Mouse (Mus musculus) macrophage (primary cell): ENCODE measurements at regions not wholly inside any gene's neighbourhood (a gene's known extent, or its start where the extent isn't known, plus 50 kb on each side); places are given as distances from the start of the nearest gene placed in this dataset.

Experiments
- H3K27ac ChIP-seq: fragments of 350-480 bp; formaldehyde crosslinking; 2 replicates; pipeline ENCODE4 v1.9.0; 2021
- H3K36me3 ChIP-seq: fragments of 350-480 bp; formaldehyde crosslinking; 2 replicates; pipeline ENCODE4 v1.9.0; 2021; ENCODE audit errors: inconsistent target
- H3K4me3 ChIP-seq: fragments of 350-480 bp; formaldehyde crosslinking; 2 replicates; pipeline ENCODE4 v1.9.0; 2021; ENCODE audit errors: inconsistent target
- H3K79me2 ChIP-seq: fragments of 350-480 bp; formaldehyde crosslinking; 2 replicates; pipeline ENCODE4 v1.9.0; 2021; ENCODE audit errors: inconsistent target
- WGBS: methylation state at CpG from one replicate; pipeline ENCODE4 v1.1.7; 2026; ENCODE audit warnings: inconsistent platforms; ENCODE audit not compliant: missing documents; 5-methylcytosine and 5-hydroxymethylcytosine counted together

DNA sequence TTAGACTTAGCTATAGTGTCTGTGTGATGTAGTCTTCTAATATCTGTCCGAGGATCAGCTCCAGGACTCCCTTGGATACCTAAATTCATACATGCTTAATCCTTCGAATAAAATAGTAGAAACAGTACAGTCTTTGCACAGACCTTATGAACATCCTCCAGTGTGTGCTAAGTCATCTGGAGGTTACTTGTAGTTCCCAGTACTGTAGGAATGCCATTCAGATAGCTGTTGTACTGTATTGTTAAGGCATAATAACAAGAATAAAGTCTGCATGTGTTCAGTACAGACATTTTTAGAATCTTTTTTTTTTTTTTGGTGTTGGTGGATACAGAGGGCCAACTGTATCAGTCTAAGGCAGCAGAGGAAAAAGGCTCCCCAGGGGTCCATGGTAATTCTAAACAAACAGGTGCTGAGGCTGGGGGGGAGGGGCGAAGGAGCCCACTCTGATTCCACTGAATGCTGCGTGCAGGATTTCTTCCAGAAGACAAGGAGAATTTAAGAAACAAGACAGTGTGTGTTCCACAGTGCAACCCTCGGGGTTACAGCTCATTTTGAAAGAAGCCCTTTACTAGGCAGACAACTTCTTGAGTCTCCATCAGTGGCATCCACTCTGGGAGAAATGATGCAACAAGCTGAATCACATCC, 67.7 kb upstream of the Kiz start:
- Histone ChIP-seq H3K36me3 (no peaks in the 10 kb centered on the region), H3K27ac (no peak overlapping the region), H3K4me3 (no peak overlapping the region), H3K79me2 (no peaks in the 10 kb centered on the region)
- WGBS, result 84% methylated on average over 5 of the region's 5 CpGs

- no peaks in the 10 kb centered on the region for H3K36me3 ChIP-seq
- no peak overlapping the region for H3K4me3 ChIP-seq
- H3K79me2 ChIP-seq, result no peaks in the 10 kb centered on the region
- WGBS, result 92% methylated on average over 6 of the region's 6 CpGs
- no peak overlapping the region for H3K27ac ChIP-seq
These were observed 62.7 kb upstream of the Kiz start for GRCm38 (mm10) chr2:146792844-146793420.

- Histone ChIP-seq H3K4me3 (no peak overlapping the region), H3K36me3 (no peaks in the 10 kb centered on the region), H3K79me2 (no peaks in the 10 kb centered on the region), H3K27ac (no peak overlapping the region)
These were observed 52.7 kb upstream of the Kiz start for GRCm38 (mm10) chr2:146802973-146803372.
